Mouse (Mus musculus) adrenal gland, adult 2 months (tissue): ENCODE measurements at regions not wholly inside any gene's neighbourhood (a gene's known extent, or its start where the extent isn't known, plus 50 kb on each side); places are given as distances from the start of the nearest gene placed in this dataset.
"Not testable (repeated sequence)": the region's sequence is repeated elsewhere in the genome, so short reads cannot be mapped to it uniquely, and the experiment has no call there.

Experiments
- DNase-seq: peaks from one replicate; pipeline ENCODE4 v3.0.0; 2021

DNA sequence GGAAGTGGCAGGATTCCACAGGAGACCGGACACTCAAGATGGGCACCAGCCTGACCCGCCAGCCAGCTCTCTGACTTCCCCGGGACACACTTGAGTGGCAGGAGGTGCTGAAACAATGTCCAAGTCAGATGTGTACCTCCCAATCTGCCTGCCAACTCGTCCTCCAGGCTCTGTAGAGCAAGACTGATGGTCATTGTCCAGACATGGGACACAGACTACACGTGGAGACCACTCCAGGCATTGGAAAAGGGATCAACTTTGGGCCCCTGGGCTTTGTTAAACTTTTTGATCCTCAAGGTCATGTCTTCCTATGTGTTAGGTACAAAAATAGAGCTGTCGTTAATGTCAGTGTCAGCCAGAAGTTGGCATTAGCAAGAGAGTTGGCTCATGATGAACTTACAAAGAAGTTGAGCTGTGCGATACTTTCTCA lies 214.6 kb downstream of the 3100002H09Rik start:
- no peak for DNase-seq

DNA sequence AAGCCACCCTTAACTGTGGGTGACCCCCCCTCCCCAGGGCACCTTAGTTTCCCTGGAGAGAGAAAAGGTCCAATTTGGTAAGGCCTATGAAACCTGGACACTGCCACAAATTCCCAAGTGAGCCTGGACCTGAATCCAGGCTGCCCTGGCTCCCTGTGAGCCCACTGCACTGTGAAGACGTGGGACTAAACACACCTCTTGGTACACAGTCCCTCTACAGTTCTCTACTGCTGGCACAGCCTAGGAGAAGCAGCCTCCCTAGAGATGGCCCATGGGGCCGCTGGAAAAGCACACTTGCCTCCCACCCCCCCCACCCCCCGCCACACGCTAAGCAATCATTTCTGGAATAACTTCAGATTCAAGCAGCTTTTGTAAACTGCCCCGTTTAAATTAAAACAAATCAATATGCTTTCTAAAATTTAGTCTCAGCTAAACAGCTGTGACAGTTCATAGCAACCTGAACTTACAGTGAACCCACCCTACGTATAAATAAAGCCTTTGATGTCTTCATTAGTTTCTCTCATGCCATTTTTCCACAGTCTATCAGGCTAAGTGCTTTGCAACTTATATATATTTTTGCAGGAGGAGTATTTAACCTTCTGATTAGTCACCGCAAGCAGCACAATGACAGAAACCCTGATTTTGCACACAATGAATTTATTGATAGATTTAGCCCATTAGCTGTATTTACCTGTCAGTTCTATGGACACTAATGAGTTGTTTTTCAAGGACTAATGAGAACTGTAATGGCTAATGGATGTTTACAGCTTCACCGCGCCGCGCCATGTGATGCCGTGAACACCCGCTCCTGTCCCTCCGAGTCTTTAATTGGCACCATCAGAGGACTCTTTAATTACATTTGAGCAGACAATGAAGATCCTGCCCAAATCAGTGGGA lies 215.3 kb downstream of the 3100002H09Rik start:
- no peak for DNase-seq

DNA sequence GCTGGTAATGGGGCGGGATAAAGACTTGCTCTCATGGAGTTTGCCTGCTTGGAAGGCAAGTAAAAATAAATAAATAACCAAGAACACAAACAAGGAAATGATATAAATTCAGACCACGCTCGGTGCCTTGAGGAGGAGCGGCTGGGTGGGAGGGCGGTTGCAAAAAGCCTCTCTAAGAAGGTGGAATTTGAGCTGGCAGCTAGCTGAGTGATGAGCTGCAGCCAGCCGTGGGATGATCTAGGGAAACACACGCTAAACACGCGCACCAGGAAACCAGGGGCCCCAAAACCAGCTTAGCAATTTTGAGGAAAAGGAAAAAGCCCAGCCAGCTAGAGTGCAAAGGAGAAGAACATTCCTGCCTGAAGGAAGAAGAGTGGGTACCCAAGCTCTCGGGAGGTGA lies 217.0 kb downstream of the 3100002H09Rik start:
- DNase-seq = no peak

DNA sequence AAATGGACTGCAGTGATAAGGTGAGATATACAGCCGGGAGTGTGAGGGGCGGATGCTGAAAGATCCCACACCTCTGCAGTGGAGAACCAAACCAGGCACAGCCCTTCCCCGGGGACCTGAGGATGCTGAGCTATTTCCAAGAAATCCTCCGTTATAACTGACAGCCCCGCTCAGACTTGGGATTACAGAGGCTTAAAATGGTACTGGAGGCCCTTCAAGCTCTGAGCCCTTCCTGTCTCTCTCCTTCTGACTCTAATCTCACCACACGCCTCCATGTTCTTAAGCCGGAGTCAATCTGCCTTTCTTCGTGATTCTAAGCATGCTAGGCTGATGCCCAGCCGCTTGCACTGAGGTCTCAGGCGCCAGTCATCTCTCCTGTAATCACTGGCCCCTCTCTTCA lies 221.5 kb downstream of the 3100002H09Rik start:
- DNase-seq = no peak

DNA sequence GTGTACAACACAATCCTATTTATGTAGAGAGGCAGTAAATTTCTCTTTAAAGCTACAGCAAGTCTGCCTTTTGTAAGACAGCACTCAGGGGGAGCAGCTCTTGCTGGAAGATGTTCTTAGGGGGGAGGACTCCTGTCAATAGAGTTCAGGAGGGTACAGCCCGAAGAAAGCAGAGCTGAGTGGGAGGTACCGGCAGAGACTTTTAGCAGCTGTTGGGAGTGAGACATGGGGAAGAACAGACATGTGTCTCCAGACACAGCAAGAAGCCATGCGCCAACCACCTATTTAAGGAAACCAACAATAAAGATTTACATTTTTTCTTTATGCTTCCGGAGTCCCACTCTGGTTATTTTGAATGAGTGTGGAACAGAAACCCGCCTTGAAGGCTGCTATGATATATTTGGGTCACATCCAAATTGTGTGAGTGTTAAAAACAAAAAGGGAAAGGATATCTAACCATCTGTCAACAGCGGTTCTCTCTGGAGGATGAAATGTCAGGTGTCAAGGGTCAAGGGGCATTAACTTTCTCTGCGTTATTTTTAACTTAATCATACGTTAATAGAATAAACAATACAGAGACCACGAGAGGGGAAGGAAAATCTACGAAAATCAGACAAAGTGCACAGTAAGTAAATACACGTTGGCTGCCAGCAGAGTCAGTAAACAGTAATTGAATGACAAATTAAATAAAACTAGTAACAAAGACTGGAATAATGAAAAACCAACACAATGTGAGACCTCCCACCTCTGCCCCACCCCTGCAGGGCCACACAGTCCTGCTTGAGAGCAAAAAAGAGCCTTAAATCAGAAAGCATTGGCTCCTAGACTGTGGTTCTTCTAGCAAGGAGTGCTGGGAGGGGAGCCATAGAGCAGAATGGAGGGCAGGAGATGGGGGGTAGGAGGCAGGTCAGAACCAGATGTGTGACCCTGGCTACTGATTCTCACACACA lies 225.2 kb downstream of the 3100002H09Rik start:
- DNase-seq = no peak

DNA sequence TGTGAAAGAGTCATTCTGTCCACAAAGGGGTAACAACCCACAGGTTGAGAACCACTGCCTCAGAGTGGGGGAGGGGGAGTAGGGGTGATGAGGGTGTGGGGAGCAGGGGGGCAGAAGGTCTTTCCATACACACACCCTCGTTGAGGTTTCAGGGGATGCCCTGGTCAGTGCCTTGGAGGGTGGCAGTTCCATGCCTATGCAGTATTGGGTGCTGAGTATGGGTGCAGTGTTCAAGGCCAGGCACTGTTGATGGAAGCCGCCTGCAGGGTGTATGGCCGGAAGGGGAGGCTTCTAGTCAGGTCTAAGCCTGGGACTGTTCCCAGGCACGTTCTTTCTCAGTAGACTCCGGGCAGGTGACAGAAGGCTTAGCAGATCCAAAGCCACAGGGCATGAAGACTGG lies 234.1 kb downstream of the 3100002H09Rik start:
- DNase-seq = no peak

DNA sequence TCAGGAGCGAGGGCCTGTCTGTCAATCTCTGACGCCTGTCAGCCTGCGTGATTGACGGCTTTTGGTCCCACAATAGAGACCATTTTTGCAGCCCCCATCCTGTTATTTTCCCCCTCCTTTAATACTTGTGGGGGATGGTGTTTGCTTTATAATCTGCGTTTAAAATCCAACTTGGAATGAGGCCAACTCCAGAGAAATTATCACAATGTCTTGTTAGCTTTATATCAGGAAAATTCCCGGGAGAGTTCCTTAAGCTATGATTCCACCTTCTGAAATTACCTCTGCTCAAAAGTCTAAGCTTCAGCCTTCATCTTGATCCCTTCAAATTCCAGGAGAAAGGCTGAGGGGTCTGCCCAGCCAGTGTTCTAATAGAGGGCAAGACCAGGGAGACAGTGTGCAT lies 235.0 kb downstream of the 3100002H09Rik start:
- DNase-seq = no peak

DNA sequence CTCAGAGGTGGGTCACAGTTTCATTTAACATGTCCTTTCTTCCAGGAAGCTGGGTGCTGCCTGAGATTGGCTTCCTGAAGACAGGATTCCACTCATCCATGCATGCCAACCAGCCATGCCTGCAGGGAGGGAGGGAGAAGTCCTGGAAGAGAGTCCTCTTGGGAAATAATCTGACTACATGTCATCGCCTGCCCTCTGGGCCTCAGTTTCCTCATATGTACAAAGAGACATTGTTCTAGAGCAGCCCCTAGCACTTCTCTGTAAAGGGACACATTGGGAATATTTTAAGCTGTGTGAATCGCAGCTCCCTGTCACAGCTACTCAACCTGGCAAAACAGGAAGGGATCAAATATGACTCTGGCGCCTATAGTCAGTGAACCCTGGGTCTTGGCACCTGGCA lies 241.8 kb downstream of the 3100002H09Rik start:
- DNase-seq = no peak

DNA sequence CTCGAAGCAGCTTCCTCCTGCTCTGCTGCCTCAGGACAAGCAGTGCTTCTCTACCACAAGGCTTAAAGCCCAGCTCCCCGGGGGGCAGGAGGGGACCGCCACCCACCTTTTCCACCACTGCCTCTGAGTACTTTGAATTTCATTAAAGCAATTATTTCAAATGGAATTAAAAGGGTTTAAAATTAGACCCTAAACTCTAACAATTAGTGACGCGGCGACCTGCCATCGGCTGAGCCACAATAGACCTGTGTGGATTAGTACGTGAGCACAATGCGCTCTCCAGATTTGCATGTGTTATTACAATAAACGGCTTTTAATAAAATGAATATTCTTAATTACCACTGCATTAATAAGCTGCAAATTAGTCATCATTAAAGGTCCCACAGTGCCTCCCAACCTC lies 242.5 kb downstream of the 3100002H09Rik start:
- DNase-seq = no peak

DNA sequence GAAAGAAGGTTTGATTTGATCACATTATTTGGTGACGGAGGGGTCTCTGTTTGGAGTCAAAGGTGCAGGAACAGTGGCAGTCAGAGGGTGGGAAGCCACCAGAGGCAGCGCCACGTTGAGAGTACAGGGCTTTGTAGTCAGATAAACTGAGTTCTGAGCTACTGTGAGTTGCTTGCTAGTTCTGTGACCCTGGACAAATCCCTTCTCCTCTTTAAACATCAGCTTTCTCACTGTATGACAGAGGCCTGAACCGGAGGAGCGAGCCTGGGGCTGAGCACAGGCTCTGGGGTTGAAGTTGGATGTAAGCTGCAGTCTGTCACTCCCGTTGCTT lies 250.1 kb downstream of the 3100002H09Rik start:
- DNase-seq = no peak

DNA sequence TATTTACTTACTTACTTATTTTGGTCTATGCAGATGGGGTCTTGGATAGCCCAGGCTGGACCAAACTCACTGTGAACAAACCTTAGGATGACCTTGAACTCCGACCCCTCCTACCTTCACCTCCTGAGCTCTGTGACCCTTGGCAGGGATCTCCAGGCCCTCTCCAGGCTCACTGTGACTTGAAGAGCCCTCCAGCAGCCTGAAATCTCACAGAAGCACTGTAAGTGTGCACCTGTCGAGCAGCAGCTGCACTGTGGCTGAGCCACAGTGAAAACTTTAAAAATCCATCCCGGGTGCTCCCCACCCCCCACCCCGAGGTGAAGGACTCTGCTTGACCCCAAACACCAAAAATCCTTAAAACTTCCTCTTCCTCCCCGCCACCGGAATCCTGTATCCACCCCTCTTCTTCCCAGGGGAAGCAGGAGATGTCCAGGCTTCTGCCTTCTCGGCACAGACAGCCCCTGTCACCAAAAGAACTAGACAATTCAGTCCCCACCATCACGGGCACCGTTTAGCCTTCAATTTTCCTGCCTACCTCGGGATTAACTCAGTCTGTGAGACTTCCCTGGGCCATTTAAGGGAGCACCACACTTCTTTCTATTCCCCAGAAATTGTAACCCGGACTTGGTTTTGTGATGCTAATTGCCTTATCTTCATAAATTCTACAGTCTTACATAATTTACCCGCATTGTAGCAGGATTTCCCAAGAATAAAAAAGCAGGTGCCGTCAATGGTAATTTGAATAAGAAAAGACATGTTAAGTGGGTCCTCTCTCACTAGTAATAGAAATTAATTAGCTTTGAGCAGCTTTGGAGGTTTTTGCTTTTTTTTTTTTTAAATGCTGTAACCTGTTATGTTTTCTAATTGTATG lies 250.7 kb downstream of the 3100002H09Rik start:
- DNase-seq = no peak

DNA sequence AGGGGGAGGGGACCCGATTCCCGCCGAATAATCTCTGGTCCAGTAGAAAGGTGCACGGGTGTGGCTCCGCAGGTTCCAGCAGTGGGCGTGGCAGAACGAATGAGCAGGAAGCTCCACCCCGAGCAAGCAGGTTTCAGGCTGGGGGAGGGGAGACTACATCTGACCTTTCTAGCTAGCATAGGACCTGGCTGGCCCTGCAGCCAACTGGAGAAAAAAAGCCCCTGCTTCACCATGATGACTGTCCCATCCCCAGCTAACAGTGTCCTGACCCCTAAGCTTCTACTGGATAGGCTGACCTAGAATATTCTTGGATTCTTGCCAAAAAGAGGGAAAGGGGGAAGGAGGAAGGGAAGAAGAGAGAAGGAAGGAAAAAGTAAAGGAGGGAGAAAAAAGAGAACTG lies 252.1 kb downstream of the 3100002H09Rik start:
- not testable (repeated sequence) for DNase-seq

DNA sequence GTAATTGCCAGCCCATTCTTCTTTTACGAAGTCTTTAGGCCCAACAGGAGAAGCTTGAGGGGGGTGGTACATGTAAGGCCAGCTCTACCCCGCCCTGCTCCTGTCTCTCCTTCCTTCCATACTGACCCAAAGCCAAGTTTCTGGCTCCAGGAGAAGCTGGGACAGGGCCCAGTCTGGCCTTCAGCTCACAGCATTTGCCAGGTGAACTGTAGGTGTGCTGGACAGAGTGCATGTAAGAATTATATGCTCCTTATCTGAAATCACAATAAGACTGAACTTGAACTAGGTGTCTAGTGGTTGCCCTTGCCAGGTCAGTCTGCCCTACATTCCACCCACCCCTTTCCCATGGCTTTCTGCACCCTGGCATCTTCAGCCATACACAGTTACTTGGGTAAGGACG lies 260.2 kb downstream of the 3100002H09Rik start:
- no peak for DNase-seq

DNA sequence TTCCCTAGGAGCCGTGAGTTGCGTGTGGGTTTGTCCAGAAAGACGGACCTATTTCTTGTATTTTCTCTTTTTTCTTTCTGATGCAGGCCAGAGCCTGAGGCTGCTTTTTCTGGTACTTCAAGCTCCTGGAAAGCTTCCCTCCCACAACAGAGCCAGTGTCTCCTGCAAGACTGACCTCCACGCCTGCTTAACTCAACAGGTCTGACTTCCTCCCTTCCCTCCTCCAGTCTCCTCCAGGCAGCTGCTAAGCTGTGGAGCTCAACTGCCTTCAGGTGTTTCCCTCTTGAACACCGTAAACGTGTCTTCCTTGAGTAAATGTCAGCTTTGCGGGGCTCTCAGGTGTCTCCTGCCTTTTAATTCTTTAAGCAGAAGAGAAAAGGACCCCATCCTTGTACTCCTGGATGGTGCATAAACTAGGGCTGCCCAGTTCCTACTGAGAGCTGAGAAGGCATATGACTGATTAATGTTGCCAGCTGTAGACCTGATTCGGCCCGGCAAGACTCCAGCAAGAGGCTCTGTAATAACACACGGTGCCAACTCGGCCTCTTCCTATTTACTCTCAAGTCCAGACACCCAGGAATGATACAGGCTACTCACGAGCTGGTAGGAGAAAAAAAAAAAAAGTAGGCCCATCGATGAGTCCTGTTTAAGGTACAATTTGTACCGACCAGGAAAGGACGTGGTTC lies 260.9 kb downstream of the 3100002H09Rik start:
- DNase-seq = no peak

DNA sequence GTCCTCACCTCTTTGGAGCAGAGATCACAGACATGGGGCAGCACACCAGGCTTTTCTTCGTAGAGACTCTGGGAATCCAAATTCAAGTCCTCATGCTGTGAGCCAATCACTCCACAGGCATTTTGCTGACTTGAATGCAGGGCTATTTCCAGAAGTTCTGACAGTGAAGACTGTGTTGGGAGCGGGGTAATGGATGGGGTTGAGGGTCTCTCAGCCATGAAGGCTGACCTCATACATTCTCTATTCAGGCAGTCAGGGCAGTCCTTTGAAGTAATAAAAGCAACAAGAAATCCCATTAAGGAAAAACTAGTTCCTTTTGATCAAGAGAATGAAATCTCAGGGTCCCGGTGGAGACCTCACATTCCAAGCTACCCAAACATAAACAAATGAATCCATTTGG lies 261.5 kb downstream of the 3100002H09Rik start:
- no peak for DNase-seq

DNA sequence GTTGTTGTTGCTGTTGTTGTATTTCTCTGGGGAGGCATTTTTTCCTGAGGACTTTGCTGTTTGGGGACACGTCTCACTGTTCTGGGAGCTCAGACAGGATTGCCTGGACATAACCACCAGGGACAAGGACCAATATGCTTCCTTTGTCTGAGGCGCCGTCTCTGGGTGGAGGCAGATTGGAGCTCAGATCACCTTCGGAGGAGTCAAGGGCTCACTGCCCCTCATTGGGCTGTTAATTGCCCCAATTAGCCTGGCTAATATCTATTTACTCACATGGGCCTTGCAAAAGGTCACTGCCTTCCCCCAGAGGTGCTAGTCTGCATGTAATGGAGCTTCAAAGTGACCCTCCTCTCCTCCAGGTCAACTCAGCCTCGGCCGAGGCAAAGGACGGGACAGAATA lies 270.5 kb downstream of the 3100002H09Rik start:
- no peak for DNase-seq

DNA sequence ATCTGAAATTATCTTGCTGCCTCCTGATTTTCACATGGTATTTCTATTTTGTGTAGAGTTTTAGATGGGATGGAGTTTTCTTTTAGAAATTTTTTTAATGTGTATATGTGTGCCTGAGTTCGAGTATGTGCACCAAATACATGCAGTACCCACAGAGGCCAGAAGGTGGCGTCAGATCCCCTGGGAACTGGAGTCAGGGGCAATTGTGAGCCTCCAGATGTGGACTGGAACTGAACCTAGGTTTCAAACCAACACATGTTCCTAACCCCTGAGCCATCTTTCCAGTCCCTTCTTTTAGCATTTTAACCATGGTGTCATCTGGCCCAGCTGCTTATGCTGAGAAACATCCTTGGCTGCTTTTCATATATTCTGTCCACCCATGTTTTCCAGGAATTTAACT lies 274.9 kb downstream of the 3100002H09Rik start:
- DNase-seq = no peak

DNA sequence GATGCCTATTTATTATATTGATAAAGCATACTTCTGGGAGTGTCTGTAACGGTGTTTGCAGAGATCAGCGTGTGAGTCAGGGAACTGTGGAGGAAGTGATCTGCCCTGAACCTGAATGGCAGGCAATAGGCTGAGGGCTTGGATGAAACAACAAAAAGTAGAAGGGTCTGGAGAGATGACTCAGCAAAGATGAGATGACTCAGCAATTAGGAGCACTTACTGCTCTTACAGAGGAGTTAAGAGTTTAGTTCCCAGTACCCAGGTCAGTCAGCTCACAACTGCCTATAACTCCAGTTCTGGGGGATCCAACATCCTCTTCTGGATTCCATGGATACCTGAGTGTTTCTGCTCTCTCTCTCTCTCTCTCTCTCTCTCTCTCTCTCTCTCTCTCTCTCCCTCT lies 277.6 kb downstream of the 3100002H09Rik start:
- DNase-seq = no peak

DNA sequence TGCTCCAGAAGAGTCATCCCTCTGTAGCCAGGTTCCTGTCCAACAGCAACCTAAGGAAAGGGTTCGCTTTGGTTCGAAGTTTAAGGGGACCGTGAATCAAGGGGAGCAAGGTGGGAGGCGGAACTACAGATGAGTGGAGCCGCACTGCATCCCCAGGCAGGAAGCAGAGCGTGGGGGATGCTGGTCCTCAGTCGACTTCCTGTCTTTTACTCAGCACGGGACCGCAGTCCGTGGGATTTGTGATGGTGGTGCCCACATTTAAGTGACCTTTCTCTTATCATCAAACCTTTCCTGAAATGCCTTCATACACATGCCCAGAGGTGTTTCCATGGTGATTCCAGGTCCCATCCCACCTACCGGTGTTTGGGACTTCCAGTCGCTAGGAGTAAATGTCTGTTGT lies 278.2 kb downstream of the 3100002H09Rik start:
- DNase-seq = no peak

DNA sequence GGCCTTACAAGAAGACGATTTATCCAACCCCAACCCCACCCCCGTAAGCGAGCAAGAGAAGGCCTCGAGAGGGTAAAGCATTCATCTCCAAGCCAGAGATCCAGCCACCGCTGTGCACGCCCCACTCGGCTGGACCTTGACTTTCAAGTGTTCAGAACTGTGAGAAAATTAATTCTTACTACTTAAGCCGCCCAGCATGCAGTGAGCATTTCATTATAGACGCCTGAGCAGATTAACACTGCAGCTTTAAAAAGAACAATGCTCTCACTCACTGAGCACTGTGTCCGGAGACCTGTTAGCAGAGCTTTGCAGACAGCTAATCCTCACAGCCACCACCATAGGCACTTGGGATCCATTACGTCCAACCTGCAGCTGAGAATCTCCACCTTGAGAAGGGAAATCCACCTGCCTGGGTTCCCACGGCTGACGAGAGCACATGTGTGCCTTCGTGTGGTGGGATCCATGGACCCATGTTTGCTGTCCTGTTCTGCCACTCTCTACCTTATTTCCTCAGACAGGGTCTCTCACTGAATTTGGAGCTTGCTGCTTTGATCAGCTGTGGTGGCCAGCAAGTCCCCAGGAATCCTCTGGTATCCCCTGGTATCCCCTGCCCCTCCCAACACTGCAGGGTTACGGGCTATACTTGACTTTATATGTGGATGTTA lies 281.4 kb downstream of the 3100002H09Rik start:
- no peak for DNase-seq

DNA sequence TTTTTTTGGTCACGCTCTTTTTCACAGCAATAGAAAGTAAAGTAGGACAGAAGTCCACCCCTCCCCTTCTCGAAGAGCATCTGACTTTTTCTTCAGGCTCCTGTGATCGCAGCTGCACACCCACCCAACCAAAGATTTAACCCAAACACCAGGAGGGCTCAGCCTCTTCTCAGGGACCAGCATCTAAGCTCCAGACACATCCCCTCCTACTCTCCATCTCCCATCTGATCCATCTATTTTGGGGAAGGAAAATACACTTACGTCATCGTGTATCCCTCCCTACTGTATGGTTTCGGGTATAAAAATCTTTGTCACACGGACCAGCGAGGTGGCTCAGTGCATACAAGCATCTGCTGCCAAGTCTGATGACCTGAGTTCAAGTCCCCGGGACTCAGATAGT lies 284.3 kb downstream of the 3100002H09Rik start:
- DNase-seq = no peak
